Mouse (Mus musculus): ENCODE measurements at regions not wholly inside any gene's neighbourhood (a gene's known extent, or its start where the extent isn't known, plus 50 kb on each side); places are given as distances from the start of the nearest gene placed in this dataset.

GRCm38 (mm10) chr6:140299653-140300052 is 124.2 kb upstream of the Plekha5 start:
- DNase-seq = peak; percentile 30

GRCm38 (mm10) chr6:140297969-140298554 is 125.8 kb upstream of the Plekha5 start:
- DNase-seq = no peak

- no peak for DNase-seq
Measured at GRCm38 (mm10) chr6:140297561-140297960, 126.3 kb upstream of the Plekha5 start.

GRCm38 (mm10) chr6:140290109-140290508 is 133.7 kb upstream of the Plekha5 start:
- no peak for DNase-seq

- DNase-seq = no peak
Measured at GRCm38 (mm10) chr6:140288799-140289198, 135.1 kb upstream of the Plekha5 start.

GRCm38 (mm10) chr6:140282285-140282577 is 141.6 kb upstream of the Plekha5 start:
- no peak for DNase-seq

- no peak for DNase-seq
Measured at GRCm38 (mm10) chr6:140281488-140282284, 142.2 kb upstream of the Plekha5 start.

- DNase-seq = no peak
Measured at GRCm38 (mm10) chr6:140280817-140281475, 142.9 kb upstream of the Plekha5 start.

- no peak for DNase-seq
Measured at GRCm38 (mm10) chr6:140279736-140280370, 144.0 kb upstream of the Plekha5 start.

GRCm38 (mm10) chr6:140278750-140279149 is 145.1 kb upstream of the Plekha5 start:
- DNase-seq = no peak

GRCm38 (mm10) chr6:140270592-140270991 is 153.3 kb upstream of the Plekha5 start:
- no peak for DNase-seq

GRCm38 (mm10) chr6:140268315-140269070 is 155.4 kb upstream of the Plekha5 start:
- DNase-seq = no peak

- DNase-seq = no peak
Measured at GRCm38 (mm10) chr6:140263920-140264319, 159.9 kb upstream of the Plekha5 start.

GRCm38 (mm10) chr6:140261813-140262212 is 162.0 kb upstream of the Plekha5 start:
- DNase-seq = no peak

- no peak for DNase-seq
Measured at GRCm38 (mm10) chr6:140258761-140259160, 165.1 kb upstream of the Plekha5 start.

- DNase-seq = no peak
Measured at GRCm38 (mm10) chr6:140258101-140258500, 165.8 kb upstream of the Plekha5 start.

GRCm38 (mm10) chr6:140251527-140251926 is 172.3 kb upstream of the Plekha5 start:
- DNase-seq = no peak

- no peak for DNase-seq
Measured at GRCm38 (mm10) chr6:140243411-140244151, 180.3 kb upstream of the Plekha5 start.

GRCm38 (mm10) chr6:140239356-140239755 is 184.5 kb upstream of the Plekha5 start:
- DNase-seq = no peak

GRCm38 (mm10) chr6:140231537-140231936 is 190.3 kb upstream of the Plcz1 start:
- no peak for DNase-seq

- DNase-seq = peak; percentile 11
Measured at GRCm38 (mm10) chr6:140229295-140229694, 188.0 kb upstream of the Plcz1 start.

- DNase-seq = no peak
Measured at GRCm38 (mm10) chr6:140228741-140229140, 187.5 kb upstream of the Plcz1 start.

Data from layer of hippocampus, adult 9-11 months (tissue).